Mouse (Mus musculus): Measurements from ENCODE around the gene Dpp9. TPM values are rescaled to one million over a fixed set of nuclear protein-coding genes. Genes with fewer than 3 reads are reported as not detected.

Gene Dpp9
- total and polyA plus RNA-seq, 3 experiments = 13.5 to 37.9 (median 23.0) TPM

DNA sequence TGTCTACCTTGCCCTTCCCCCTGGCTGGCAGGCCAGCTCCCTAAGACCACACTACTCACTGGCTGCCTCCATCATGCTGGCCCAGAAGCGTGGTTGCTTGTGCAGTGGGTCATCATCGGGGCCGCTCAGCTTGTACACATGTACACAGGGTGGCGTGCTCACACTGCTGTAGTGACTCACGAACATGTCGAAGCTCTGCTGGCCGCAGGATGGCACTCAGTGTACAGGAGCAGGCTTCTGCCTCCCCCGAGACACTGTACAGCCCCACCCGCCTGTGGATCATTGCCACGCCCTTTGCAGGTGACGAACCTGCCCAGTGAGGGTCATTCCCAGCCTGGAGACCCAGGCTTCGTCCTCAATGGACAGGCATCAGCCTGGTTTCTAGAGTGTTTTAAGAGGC, 24.3 kb downstream of the Dpp9 start:
- Histone ChIP-seq H3K4me1 (ENCODE audit: control insufficient read depth in 1 of 2, insufficient read depth in 2 of 2) (peaks cover 0 to 4% of the 10 kb centered on the region in 2 experiments; a peak in 2 of 4 replicates), H3K4me2 (ENCODE audit: insufficient read depth, low read depth, poor library complexity, severe bottlenecking) (no peak overlapping the region), H3K9ac (ENCODE audit: insufficient read depth, low read depth) (no peak overlapping the region), H3K27me3 (replicated peaks) (no peaks in the 10 kb centered on the region), H3K9me3 (replicated peaks; ENCODE audit: low read length) (peaks cover 8% of the 10 kb centered on the region), H3K4me3 (replicated peaks in 1 of 3; ENCODE audit: low read depth in 2 of 3, low read length in 2 of 3, poor library complexity in 1 of 3) (no peak overlapping the region), H3K27ac (ENCODE audit: insufficient read depth, low read depth) (no peak overlapping the region), H3K36me3 (replicated peaks in 1 of 2; ENCODE audit: control insufficient read depth in 1 of 2, insufficient read depth in 1 of 2, low read length in 1 of 2) (peaks cover 68 to 99% of the 10 kb centered on the region in 2 experiments), H3K79me2 (replicated peaks; ENCODE audit: control insufficient read depth, extremely low read depth, insufficient read depth, poor library complexity, severe bottlenecking) (no peaks in the 10 kb centered on the region)
- in situ Hi-C loops (cut with MboI; ENCODE audit: low pct_ligation_motif_present, low pct_unique_long_range_greater_than_20kb, low sequenced_read_pairs) = no loop called here
- TF ChIP-seq CTCF (conservative IDR thresholded peaks at IDR 0.05 in 1 of 2, IDR thresholded peaks at IDR 0.05 in 1 of 2; ENCODE audit: low read depth in 2 of 2, low read length in 2 of 2) (0 out of 4 replicates have a peak, but pooled peaks of 1 of the 2 experiments have one; percentile 4), MEF2A (IDR thresholded peaks at IDR 0.05; ENCODE audit: borderline replicate concordance, low read depth, low read length) (no peak), MYC (IDR thresholded peaks at IDR 0.05; ENCODE audit: low read depth, low read length) (no peak), TCF12 (IDR thresholded peaks at IDR 0.05; ENCODE audit: low read depth, low read length) (no peak), TBP (conservative IDR thresholded peaks at IDR 0.05; ENCODE audit: low read depth, low read length) (no peak), MAX (IDR thresholded peaks at IDR 0.05; ENCODE audit: low read length) (no peak), KAT2A (IDR thresholded peaks at IDR 0.05; ENCODE audit: insufficient replicate concordance, low read length) (no peak), ETS1 (conservative IDR thresholded peaks at IDR 0.05; ENCODE audit: low read depth, low read length) (no peak), BHLHE40 (IDR thresholded peaks at IDR 0.05; ENCODE audit: low read depth, low read length) (no peak)
- DNase-seq (ENCODE audit: extremely low read depth) = no peak
- dilution Hi-C loops (cut with MboI; ENCODE audit: extremely low pct_ligation_motif_present, extremely low pct_unique_long_range_greater_than_20kb, low sequenced_read_pairs) = no loop called here

DNA sequence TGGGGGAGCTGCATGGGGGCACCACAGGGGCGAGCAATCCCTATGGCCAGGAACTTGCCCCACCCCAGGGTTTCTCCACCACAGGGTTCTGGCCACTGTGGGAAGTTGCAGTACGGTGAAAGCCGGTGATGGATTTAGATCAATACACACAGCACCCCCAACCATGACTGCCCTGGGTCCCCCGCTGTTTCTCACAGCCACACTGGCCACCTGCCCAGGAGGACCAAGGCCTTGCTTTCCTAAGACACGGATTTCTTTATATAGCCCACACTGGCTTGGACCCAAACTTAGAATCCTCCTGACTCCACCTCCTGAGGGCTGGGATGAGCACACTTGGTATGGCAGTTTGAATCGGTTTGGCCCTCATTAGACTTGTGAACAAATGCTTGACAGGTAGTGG, 27.4 kb downstream of the Dpp9 start:
- TF ChIP-seq ZKSCAN1 (IDR thresholded peaks at IDR 0.05; ENCODE audit: borderline replicate concordance, low read depth, low read length) (no peak), SMC3 (IDR thresholded peaks at IDR 0.05; ENCODE audit: low read depth, low read length) (no peak)
- Histone ChIP-seq H3K4me3 (replicated peaks in 1 of 3; ENCODE audit: low read depth in 2 of 3, low read length in 2 of 3, poor library complexity in 1 of 3) (no peak overlapping the region), H3K36me3 (replicated peaks in 1 of 2; ENCODE audit: control insufficient read depth in 1 of 2, insufficient read depth in 1 of 2, low read length in 1 of 2) (peaks cover 64 to 98% of the 10 kb centered on the region in 2 experiments), H3K4me2 (ENCODE audit: insufficient read depth, low read depth, poor library complexity, severe bottlenecking) (no peak overlapping the region), H3K9ac (ENCODE audit: insufficient read depth, low read depth) (no peak overlapping the region), H3K4me1 (ENCODE audit: control insufficient read depth in 1 of 2, insufficient read depth in 2 of 2) (peaks cover 0 to 4% of the 10 kb centered on the region in 2 experiments; a peak in 2 of 4 replicates), H3K79me2 (replicated peaks; ENCODE audit: control insufficient read depth, extremely low read depth, insufficient read depth, poor library complexity, severe bottlenecking) (no peaks in the 10 kb centered on the region), H3K9me3 (replicated peaks; ENCODE audit: low read length) (no peaks in the 10 kb centered on the region), H3K27ac (ENCODE audit: insufficient read depth, low read depth) (no peak overlapping the region), H3K27me3 (replicated peaks) (no peaks in the 10 kb centered on the region)
- no peak for DNase-seq (ENCODE audit: extremely low read depth)
- dilution Hi-C loops (cut with MboI; ENCODE audit: extremely low pct_ligation_motif_present, extremely low pct_unique_long_range_greater_than_20kb, low sequenced_read_pairs) (no loop called here), in situ Hi-C loops (cut with MboI; ENCODE audit: low pct_ligation_motif_present, low pct_unique_long_range_greater_than_20kb, low sequenced_read_pairs) (no loop called here)

DNA sequence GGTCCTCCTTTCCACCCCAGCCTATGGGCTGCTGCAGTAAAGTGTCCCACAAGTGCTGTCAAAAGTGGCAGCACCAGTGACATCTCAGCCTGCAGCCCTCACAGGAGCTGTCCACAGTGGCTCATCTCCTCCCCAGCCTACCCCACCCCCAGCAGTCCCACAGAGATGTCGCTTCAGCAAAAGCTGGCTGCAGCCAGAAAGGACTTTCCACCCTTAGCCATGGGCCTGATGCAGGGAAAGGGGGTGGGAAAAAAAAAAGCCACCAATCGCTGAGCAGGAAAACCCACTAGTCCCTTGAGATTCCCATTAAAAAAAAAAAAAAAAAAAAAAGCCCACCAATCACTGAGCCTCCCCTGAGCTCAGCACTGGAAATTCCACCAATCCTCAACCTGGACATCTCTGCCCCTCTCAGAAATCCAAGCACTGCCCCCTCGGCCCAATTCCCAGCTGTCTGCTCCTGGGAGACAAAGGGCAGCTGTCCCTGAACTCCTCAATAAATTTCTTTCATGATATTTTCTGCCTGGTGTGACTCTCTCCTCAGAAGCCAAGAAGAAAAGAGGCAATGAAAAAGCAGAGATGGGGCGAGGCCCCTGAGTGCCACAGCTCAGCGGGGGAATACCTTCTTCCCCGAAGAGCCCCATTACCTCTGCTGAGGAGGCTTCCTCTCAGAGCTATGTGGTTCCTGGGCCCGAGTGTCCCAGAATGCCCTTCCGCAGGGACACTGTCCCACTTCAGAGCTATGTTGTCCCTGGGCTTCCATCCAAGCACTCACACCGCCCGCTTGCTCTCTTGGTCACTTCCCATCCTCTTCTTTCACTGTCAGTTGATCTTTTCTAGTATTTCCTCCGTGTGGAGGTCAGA, 33.2 kb downstream of the Dpp9 start:
- Histone ChIP-seq H3K27me3 (replicated peaks) (no peaks in the 10 kb centered on the region), H3K4me2 (ENCODE audit: insufficient read depth, low read depth, poor library complexity, severe bottlenecking) (no peak overlapping the region), H3K9ac (ENCODE audit: insufficient read depth, low read depth) (no peak overlapping the region), H3K36me3 (replicated peaks in 1 of 2; ENCODE audit: control insufficient read depth in 1 of 2, insufficient read depth in 1 of 2, low read length in 1 of 2) (peaks cover 52 to 77% of the 10 kb centered on the region in 2 experiments), H3K4me3 (replicated peaks in 1 of 3; ENCODE audit: low read depth in 2 of 3, low read length in 2 of 3, poor library complexity in 1 of 3) (no peak overlapping the region), H3K9me3 (replicated peaks; ENCODE audit: low read length) (no peaks in the 10 kb centered on the region), H3K27ac (ENCODE audit: insufficient read depth, low read depth) (no peak overlapping the region), H3K79me2 (replicated peaks; ENCODE audit: control insufficient read depth, extremely low read depth, insufficient read depth, poor library complexity, severe bottlenecking) (peaks cover 17% of the 10 kb centered on the region), H3K4me1 (ENCODE audit: control insufficient read depth in 1 of 2, insufficient read depth in 2 of 2) (peaks cover 8 to 30% of the 10 kb centered on the region in 2 experiments)
- DNase-seq (ENCODE audit: extremely low read depth) = no peak
- in situ Hi-C loops (cut with MboI; ENCODE audit: low pct_ligation_motif_present, low pct_unique_long_range_greater_than_20kb, low sequenced_read_pairs) = no loop called here
- dilution Hi-C loops (cut with MboI; ENCODE audit: extremely low pct_ligation_motif_present, extremely low pct_unique_long_range_greater_than_20kb, low sequenced_read_pairs) = no loop called here
- TF ChIP-seq USF1 (IDR thresholded peaks at IDR 0.05; ENCODE audit: low read depth, low read length) (no peak), MXI1 (IDR thresholded peaks at IDR 0.05; ENCODE audit: low read depth, low read length) (no peak), KAT2A (IDR thresholded peaks at IDR 0.05; ENCODE audit: insufficient replicate concordance, low read length) (no peak), POLR2AphosphoS2 (IDR thresholded peaks at IDR 0.05; ENCODE audit: low read depth, low read length) (peak; percentile 53; the same call in 1 of the 2 replicates), JUND (conservative IDR thresholded peaks at IDR 0.05; ENCODE audit: low read depth, low read length) (no peak), UBTF (IDR thresholded peaks at IDR 0.05; ENCODE audit: low read depth, low read length) (no peak), ZNF384 (IDR thresholded peaks at IDR 0.05; ENCODE audit: low read depth, low read length) (peak; percentile 55), HCFC1 (IDR thresholded peaks at IDR 0.05; ENCODE audit: low read depth, low read length) (no peak), EP300 (IDR thresholded peaks at IDR 0.05; ENCODE audit: low read length) (no peak), IRF4 (IDR thresholded peaks at IDR 0.05; ENCODE audit: low read depth, low read length) (no peak), RCOR1 (conservative IDR thresholded peaks at IDR 0.05; ENCODE audit: low read depth, low read length) (no peak)
